Mouse (Mus musculus) heart, adult 8-10 months (tissue): ENCODE measurements around the gene Clip1. TPM values are rescaled to one million over a fixed set of nuclear protein-coding genes. Genes with fewer than 3 reads are reported as not detected.
"Not testable (repeated sequence)": the region's sequence is repeated elsewhere in the genome, so short reads cannot be mapped to it uniquely, and the experiment has no call there.

Experiments used
- DNase-seq: peaks from one replicate; pipeline ENCODE4 v3.0.0; 2022; ENCODE audit warnings: low spot score
- total RNA-seq, 4 experiments: library from RNA; stranded (reverse); gene quantifications; 2 replicates each; pipeline ENCODE4 v1.2.4; 2022

Clip1 gene
- 100 to 1,000 TPM; 213 to 261 (median 228) TPM for total RNA-seq

GRCm38 (mm10) chr5:123684221-123685144 lies at the start of gene Clip1:
Clip1 (minus strand) TSS chr5:123684618.
- peak; percentile 51 for DNase-seq

DNA sequence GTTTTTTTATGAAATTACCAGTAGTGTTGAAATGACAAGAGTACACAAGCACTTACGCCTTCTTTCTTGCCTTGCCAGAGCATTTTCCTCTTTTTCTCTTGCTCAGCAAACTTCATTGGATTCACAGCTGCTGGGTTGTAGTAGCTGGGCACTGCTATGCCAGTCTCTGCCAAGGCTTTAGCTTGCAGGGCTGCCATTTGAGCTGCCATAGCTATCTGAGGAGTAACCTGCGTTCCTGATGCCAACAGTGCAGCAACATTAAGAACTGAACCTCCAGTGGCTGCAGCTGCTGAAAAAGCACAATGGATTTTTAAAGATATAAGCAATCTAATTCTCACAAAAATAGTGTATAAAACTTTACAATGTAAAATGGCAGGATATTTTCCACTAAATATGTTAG lies 46.6 kb upstream of the Clip1 start:
- DNase-seq, result no peak

GRCm38 (mm10) chr5:123723816-123724215 lies 39.4 kb upstream of the Clip1 start:
- not testable (repeated sequence) for DNase-seq

DNA sequence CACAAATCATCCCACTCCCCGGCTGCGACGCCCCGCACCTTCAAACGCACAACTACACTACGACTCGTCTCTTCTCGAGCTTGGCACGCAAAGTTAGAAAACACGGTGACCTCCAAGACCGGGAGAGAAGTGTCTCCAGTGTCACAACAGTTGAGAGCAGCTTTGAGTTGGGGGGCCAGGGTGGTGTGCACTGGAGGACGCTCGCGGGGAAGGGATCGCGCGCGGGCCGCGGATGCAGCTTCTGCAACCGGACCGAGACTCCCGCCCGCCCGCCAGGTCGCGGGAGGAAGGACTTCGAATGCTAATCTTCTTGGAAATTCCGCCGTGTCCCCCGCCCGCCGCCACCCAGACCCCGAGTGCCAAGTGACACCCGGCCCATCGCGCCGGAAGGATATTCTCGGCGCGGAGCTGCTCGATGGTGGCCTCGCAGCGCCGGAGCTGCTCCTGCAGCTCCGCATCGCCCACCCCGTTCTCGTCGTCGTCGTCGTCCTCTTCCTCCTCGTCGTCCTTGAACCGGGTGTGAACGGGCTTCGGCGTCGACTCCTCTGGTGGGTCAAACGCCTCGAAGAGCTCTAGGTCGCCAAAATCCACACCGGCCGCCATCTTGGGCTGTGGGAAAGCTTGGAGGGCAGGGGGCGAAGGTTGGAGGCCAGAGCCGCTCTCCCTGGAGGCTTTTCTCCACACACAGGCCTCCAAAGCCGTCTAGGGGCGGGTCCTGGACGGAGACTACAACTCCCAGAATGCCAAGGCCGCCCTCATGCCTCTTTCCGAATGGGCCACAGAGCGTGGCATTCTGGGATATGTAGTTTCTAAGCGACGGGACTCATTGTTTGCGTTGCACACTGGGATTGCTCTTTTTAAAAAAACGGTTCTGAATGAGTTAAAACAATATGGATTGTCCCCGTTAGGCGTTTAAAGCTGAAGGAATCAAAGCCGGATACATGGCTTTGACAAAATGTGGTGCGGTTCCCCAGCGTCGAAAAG lies 36.2 kb upstream of the Clip1 start, which contains the start of gene Zcchc8:
Gene Zcchc8 (minus strand): TSS at position 773 of the 984 bp plus-strand sequence.
- peak; percentile 96 for DNase-seq

- no peak for DNase-seq
These were observed 30.2 kb upstream of the Clip1 start for GRCm38 (mm10) chr5:123714622-123715021.

- DNase-seq, result no peak
These were observed 29.4 kb upstream of the Clip1 start for GRCm38 (mm10) chr5:123713782-123714181.

- no peak for DNase-seq
These were observed 25.2 kb upstream of the Clip1 start for GRCm38 (mm10) chr5:123709571-123709970.

DNA sequence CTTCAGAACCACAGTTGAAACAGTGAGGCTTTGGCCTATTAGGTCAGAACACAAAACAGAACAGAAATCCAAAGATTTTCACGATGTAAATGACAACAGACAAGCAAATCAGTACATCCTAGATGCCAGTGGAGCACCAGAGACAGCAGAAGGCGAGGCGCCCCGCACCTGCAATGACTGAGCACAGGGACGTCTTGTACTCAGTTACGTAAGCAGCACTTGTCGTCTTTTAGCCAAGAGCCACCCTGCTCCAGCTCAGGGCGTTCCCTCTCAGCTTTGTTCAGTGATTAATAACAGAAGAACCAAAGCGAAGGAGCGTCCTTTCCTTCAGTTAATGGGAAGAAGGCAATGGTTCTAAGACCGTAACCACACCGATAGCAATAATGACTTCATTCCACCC lies 24.2 kb upstream of the Clip1 start:
- no peak for DNase-seq

GRCm38 (mm10) chr5:123700625-123701024 lies 16.2 kb upstream of the Clip1 start:
- peak; percentile 70 for DNase-seq

DNA sequence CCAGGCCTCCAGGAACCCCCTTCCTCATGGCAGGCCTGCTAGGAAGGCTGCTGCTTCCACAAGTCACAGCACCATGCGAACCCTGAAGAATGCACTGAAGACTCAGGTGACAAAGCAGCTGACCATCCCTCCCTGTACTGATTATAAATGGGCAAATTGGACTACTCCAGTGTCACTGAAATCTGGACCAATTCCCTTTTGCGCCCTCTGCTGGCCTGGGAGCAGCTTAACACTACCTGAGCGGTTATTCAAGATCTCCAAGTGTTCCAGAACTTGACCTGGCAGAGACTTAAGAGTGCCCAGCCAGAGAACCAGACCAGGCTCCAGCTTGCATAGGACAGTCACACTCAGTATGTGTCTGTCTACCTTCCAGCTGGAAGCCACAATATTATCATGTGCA lies 14.8 kb upstream of the Clip1 start:
- DNase-seq, result peak; percentile 77

DNA sequence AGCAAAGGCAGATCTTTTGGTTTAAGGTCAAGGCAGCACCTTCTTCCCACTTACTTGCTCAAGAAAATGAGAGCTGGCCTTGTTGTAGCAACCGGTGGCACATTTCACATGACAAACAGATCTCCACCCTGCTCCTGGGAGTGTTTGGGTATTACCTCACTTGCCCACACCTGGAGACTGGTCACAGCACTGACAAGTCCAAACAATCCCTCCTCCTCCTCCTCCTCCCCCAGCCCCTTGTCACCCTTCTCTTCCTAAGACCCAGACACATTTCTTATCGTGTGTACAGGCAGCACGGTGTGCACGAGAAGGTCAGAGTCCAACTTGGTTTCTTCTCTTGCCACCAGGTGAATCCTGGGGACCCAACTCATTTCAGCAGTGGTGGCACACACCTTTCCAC lies 12.5 kb upstream of the Clip1 start:
- DNase-seq, result no peak

GRCm38 (mm10) chr5:123696244-123696643 lies 11.8 kb upstream of the Clip1 start:
- no peak for DNase-seq

DNA sequence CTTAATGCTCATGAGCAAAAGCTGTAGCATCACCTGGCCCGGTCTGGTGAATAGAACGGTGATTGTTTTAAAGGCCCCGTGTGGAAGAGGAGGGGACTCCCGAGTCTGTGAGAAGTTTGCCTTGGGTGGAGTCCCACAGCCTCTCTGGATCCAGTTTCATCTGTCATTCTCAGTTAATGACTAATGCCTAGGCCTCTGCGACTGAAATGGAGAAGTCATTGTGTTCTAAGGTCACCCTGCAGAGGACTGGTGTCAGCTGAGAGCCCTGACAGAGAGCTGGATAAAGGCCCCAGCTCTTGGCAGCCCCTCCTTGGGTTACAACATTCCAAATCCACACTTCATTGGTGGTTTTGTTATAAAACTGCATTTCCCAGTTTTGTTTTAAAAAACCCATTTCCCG lies 10.1 kb upstream of the Clip1 start:
- DNase-seq, result peak; percentile 63

DNA sequence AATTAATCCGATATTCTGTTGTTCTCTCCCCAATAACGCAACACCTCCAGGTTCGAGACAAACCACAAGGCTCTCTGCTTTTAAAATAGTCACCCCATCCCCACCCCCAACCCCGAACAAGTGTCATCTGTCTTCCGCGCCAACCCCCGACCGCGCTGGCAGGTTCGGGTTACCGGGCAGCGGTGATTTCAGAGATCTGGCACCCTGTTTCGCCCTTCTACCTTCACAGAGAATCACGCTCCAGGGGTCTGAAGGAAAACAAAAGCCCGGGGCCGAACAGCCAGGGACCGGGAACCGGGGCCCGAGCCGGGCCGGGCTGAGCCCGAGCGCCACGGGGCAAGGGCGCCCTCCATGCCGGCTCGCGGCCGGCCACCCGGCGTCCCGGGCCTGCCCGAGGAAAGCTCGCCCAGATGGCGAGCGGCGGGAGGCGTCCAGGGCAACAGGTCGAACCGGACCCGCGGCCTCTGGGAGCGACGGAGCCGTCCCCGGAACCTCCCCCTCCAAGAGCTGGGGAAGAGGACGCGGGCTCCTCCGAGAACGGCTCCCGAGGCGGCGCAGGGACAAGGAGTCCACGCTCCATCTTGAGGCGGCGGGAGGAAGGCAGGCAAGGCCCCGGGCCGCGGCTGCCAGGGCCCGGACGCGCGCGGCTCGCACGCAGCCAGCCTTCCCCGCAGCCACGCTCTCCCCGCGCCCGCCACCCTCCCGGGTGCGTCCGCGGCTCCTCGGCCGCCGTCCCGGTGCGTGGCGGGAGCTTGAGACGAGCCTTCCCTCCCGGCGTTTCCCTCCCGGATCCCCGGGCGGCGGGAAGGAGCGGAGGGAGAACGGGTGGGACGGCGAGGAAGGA lies 819 bp downstream of the Clip1 start:
- peak; percentile 49 for DNase-seq

GRCm38 (mm10) chr5:123683043-123683376 lies 1.4 kb downstream of the Clip1 start:
- no peak for DNase-seq

GRCm38 (mm10) chr5:123682372-123682771 lies 2.0 kb downstream of the Clip1 start:
- DNase-seq, result no peak

- no peak for DNase-seq
These were observed 4.7 kb downstream of the Clip1 start for GRCm38 (mm10) chr5:123679546-123680263.

DNA sequence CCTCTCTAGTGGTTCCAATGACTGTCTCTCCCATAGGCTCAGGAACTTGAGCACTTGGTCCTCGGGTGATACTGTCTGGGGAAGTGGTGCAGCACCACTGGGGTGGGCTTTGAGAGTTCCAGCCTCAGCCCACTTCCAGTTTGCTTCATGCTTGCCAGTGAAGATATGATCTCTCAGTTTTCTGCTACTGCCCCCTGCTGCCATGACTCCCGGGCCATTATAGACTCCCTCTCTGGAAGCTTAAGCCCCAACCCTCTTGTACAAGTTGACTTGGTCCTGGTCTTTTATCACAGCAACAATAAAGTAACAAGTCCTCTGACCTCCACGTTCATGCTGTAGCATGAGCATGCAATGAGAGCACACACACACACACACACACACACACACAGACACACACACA lies 5.3 kb downstream of the Clip1 start:
- DNase-seq, result no peak

DNA sequence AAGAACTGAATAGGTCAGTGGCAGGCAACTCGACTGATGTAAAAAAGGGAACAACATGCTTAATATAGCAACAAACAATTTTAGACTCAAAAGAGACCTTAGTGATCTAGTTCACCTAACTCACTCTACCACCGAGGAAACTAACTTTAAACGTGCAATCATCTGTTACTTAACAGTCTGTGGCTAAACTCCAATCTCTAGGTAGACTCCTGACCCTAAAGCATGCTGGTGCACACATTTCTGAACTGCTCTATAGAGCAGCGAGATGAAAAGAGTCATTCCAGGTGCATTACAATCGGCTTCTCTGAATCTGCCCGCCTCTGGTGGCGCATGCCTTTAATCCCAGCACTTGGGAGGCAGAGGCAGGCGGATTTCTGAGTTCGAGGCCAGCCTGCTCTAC lies 8.7 kb downstream of the Clip1 start:
- no peak for DNase-seq

DNA sequence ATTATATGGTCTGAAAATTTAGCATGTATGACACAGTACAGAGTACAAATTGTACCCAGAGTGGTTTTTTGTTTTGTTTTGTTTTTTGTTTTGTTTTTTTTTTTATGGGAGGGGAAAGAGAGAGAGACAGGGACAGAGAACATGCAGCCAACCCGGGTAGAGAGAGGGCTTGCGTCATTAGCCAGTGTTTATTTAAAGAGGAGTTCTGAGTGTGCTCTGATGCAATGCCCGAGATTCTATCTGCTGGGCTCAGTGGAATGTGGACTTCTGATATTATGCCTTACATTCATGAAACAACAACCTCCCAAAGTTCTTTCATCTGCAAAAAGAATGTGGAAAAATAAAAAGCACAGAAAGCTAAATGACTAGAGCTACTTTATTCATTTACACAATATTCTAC lies 9.2 kb downstream of the Clip1 start:
- peak; percentile 61 for DNase-seq

- DNase-seq, result no peak
These were observed 13.0 kb downstream of the Clip1 start for GRCm38 (mm10) chr5:123671473-123671820.
